Mouse (Mus musculus) heart, postnatal 0 days (tissue): ENCODE measurements at regions not wholly inside any gene's neighbourhood (a gene's known extent, or its start where the extent isn't known, plus 50 kb on each side); places are given as distances from the start of the nearest gene placed in this dataset.

Experiments
- CTCF ChIP-seq: IDR thresholded peaks from 2 replicates; pipeline ENCODE4 v1.5.1; 2016; ENCODE audit warnings: antibody characterized with exemption, control low read depth, low read depth
- EP300 ChIP-seq: IDR thresholded peaks from 2 replicates; pipeline ENCODE4 v1.6.1; 2016; ENCODE audit warnings: antibody characterized with exemption, low read depth

DNA sequence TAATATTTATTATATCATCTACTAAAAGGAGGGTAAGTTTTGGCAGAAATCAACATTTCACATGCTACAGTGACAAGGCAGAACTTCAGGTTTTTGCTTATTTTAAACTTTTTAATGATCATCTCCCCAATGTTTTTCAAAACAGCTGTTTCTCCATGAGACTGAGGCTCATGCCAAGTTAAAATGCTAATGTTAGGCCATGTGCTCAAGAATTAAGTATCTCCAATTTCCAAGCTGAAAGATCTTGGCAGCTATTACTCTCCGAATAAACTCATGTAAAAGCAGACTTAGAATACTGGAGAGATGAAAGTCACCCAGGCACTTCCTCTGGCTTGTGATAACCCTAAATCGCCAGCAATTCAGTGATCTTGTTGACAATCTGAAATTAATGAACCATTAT, 1173.5 kb upstream of the Adgrl3 start:
- no peak for TF ChIP-seq CTCF
- no peak for TF ChIP-seq EP300
